Mouse (Mus musculus) heart, postnatal 0 days (tissue): ENCODE measurements around the gene Gjc2.

Source experiments
- CTCF ChIP-seq: IDR thresholded peaks from 2 replicates; pipeline ENCODE4 v1.5.1; 2016; ENCODE audit warnings: antibody characterized with exemption, control low read depth, low read depth
- EP300 ChIP-seq: IDR thresholded peaks from 2 replicates; pipeline ENCODE4 v1.6.1; 2016; ENCODE audit warnings: antibody characterized with exemption, low read depth

GRCm38 (mm10) chr11:59212892-59213494 is 30.0 kb upstream of the Gjc2 start:
- TF ChIP-seq CTCF, result no peak
- TF ChIP-seq EP300, result no peak
